Mouse (Mus musculus): ENCODE results near the gene Rslcan18. TPM values are rescaled to one million over a fixed set of nuclear protein-coding genes. Genes with fewer than 3 reads are reported as not detected.

Gene Rslcan18
- total RNA-seq, 1 experiment from 2014 or later = 0.89 TPM

DNA sequence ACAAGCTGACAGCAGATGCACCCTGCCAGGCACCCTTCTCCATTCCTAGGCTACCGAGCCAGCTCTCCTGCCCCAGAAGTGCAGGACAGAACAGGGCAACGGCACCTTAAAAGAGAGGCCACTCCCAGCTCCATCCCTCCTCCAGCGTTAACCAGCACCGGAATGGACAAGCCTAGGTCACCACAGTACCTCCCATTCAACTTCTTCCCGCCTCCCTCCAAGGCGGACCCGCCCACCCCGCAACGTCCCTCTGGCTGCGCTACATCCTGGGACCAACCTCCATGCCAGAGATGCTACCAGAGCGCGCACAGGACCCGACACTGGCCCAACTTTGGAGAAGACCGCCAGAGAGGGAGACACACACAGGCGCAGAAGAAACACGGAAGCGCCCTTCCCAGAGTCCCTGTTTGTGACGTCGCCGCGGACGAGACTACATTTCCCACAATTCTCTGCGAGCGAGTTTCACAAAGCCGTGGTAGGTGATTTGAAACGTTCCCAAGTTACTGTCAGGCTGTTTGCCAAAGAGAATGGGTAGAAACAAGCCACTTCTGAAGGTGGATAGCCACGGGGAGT, 55.2 kb downstream of the Rslcan18 start, which contains the start of gene Zfp712:
TSS of gene Zfp712 (minus strand) at position 385 of the 573 bp plus-strand sequence.
- peak; percentile 96 to 97 for ATAC-seq (replicated peaks in 1 of 2; ENCODE audit: insufficient read depth in 1 of 2, low FRiP score in 2 of 2, low TSS enrichment in 1 of 2, low read depth in 1 of 2, poor library complexity in 2 of 2, severe bottlenecking in 2 of 2)

DNA sequence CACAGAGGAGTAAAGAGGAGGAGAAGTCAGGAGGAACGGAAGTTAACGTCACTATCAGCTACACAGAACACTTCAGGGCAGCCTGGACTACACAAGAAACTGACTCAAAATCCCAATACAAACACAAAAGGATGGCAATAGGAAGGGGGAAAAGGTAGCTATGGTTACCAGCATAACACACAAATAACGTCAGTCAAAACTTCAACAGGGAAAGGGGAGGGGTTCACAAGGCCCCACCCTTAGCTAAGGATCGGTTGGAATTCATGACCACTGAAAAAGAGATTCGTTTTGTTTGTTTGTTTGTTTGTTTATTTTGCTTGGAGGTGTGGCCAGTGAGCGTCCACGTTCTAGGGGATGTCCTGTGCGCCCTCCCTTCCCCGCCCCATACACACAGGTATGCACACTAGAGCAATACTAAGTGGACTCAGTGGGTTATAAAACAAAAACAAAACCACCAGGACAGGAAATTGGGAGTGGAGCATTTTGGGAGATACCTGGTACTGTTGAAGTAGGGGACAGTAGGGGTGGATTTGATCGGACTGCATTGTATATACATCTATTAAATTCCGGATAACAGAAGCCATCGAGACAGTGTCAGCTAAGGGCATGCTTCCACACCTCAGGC, 55.8 kb downstream of the Rslcan18 start:
- ATAC-seq (replicated peaks in 1 of 2; ENCODE audit: insufficient read depth in 1 of 2, low FRiP score in 2 of 2, low TSS enrichment in 1 of 2, low read depth in 1 of 2, poor library complexity in 2 of 2, severe bottlenecking in 2 of 2) = peak; percentile 14 to 30; a peak in 2 of 4 replicates

Other genes starting within 250 kb of the Rslcan18 start
- 0.94 TPM in 1 of 2 replicates, not detected in the other for gene Gm10767, start 211.3 kb downstream of the Rslcan18 start, total RNA-seq (2017)
- 5.5 and 8.1 TPM in 2 replicates for gene Zfp712, start 55.1 kb downstream of the Rslcan18 start, total RNA-seq (2017)
- 7.6 and 10.3 TPM in 2 replicates for gene Zfp708, start 18.3 kb downstream of the Rslcan18 start, total RNA-seq (2017)
- 0.20 and 9.9 TPM in 2 replicates for gene Gm28557, start 7.7 kb downstream of the Rslcan18 start, total RNA-seq (2017)
- 7.3 and 8.3 TPM in 2 replicates for gene Zfp759, start 5.4 kb upstream of the Rslcan18 start, total RNA-seq (2017)
- gene Rsl1, start 56.9 kb upstream of the Rslcan18 start, total RNA-seq (2017) = 10.2 and 13.9 TPM in 2 replicates
- gene Zfp455, start 78.2 kb upstream of the Rslcan18 start, total RNA-seq (2017) = 4.4 and 6.6 TPM in 2 replicates
- 3.6 and 5.8 TPM in 2 replicates for gene Zfp458, start 162.2 kb upstream of the Rslcan18 start, total RNA-seq (2017)
- gene Zfp457, start 190.2 kb upstream of the Rslcan18 start, total RNA-seq (2017) = 1.5 TPM in 1 of 2 replicates, not detected in the other
- 10.0 and 10.1 TPM in 2 replicates for gene Zfp595, start 216.3 kb upstream of the Rslcan18 start, total RNA-seq (2017)
- 7.3 and 13.3 TPM in 2 replicates for gene Gm28044, start 244.3 kb upstream of the Rslcan18 start, total RNA-seq (2017)
- gene Zfp953, start 244.3 kb upstream of the Rslcan18 start, total RNA-seq (2017) = 8.2 and 11.0 TPM in 2 replicates

Measured in hematopoietic stem cell, adult 5-6 weeks (primary cell).